Mouse (Mus musculus) cortical plate, adult 2 months (tissue): ENCODE data around the gene Susd1. TPM values are rescaled to one million over a fixed set of nuclear protein-coding genes. Genes with fewer than 3 reads are reported as not detected.

Experiments
- H3K27ac ChIP-seq: fragments of 200-500 bp; 2 replicates; pipeline ENCODE4 v1.5.1; 2012; ENCODE audit warnings: low read length, control low read depth, inconsistent platforms; ENCODE audit not compliant: insufficient read depth
- H3K4me1 ChIP-seq: fragments of 200-500 bp; 2 replicates; pipeline ENCODE4 v1.6.1; 2011; ENCODE audit warnings: low read length; ENCODE audit not compliant: control insufficient read depth, insufficient read depth
- H3K4me3 ChIP-seq: fragments of 200-500 bp; 2 replicates; pipeline ENCODE4 v1.5.1; 2011; ENCODE audit warnings: mild to moderate bottlenecking, low read length, control low read depth; ENCODE audit not compliant: insufficient read depth
- CTCF ChIP-seq: fragments of 200-500 bp; IDR thresholded peaks from 2 replicates; pipeline ENCODE4 v1.5.1; 2011; ENCODE audit warnings: mild to moderate bottlenecking, control low read depth, low read length; ENCODE audit not compliant: insufficient read depth; ENCODE audit errors: extremely low read depth
- POLR2A ChIP-seq: fragments of 200-500 bp; IDR thresholded peaks from 2 replicates; pipeline ENCODE4 v1.6.1; 2011; ENCODE audit warnings: mild to moderate bottlenecking, low read length, control low read depth; ENCODE audit not compliant: insufficient read depth; ENCODE audit errors: extremely low read depth
- polyA plus RNA-seq: library from polyadenylated mRNA; depleted of rRNA; stranded (reverse); fragments of >200 nt; gene quantifications from 2 replicates; pipeline ENCODE4 v1.2.3, GENCODE M21; 2012

The Susd1 gene
- polyA plus RNA-seq, 1 experiment = 12.8 TPM

- Histone ChIP-seq H3K4me3 (no peak overlapping the region), H3K27ac (no peak overlapping the region), H3K4me1 (no peaks in the 10 kb centered on the region; the same call in 1 of the 2 replicates)
- TF ChIP-seq POLR2A = no peak
- no peak for TF ChIP-seq CTCF
Measured at GRCm38 (mm10) chr4:59330961-59331604, 107.3 kb downstream of the Susd1 start.

GRCm38 (mm10) chr4:59329461-59330304 lies 108.8 kb downstream of the Susd1 start:
- TF ChIP-seq POLR2A = no peak
- no peak for TF ChIP-seq CTCF
- Histone ChIP-seq H3K4me3 (no peak overlapping the region), H3K4me1 (no peaks in the 10 kb centered on the region), H3K27ac (no peak overlapping the region)

GRCm38 (mm10) chr4:59328821-59329220 lies 109.6 kb downstream of the Susd1 start:
- H3K4me1 ChIP-seq = no peaks in the 10 kb centered on the region
- H3K4me3 ChIP-seq = no peak overlapping the region
- no peak overlapping the region for H3K27ac ChIP-seq
- TF ChIP-seq CTCF (no peak), POLR2A (no peak)

GRCm38 (mm10) chr4:59327986-59328385 lies 110.4 kb downstream of the Susd1 start:
- Histone ChIP-seq H3K27ac (no peak overlapping the region), H3K4me3 (no peak overlapping the region), H3K4me1 (no peaks in the 10 kb centered on the region)
- TF ChIP-seq POLR2A = no peak
- TF ChIP-seq CTCF = no peak

GRCm38 (mm10) chr4:59326031-59326760 lies 112.2 kb downstream of the Susd1 start:
- H3K4me1 ChIP-seq = no peaks in the 10 kb centered on the region
- TF ChIP-seq POLR2A = no peak
- TF ChIP-seq CTCF = no peak
- H3K4me3 ChIP-seq = no peak overlapping the region
- no peak overlapping the region for H3K27ac ChIP-seq

GRCm38 (mm10) chr4:59324317-59324716 lies 114.1 kb downstream of the Susd1 start:
- H3K4me3 ChIP-seq = no peak overlapping the region
- no peaks in the 10 kb centered on the region for H3K4me1 ChIP-seq
- TF ChIP-seq POLR2A = no peak
- TF ChIP-seq CTCF = no peak
- no peak overlapping the region for H3K27ac ChIP-seq

- Histone ChIP-seq H3K27ac (no peak overlapping the region), H3K4me1 (no peaks in the 10 kb centered on the region), H3K4me3 (no peak overlapping the region)
- TF ChIP-seq CTCF = no peak
- TF ChIP-seq POLR2A = no peak
Measured at GRCm38 (mm10) chr4:59323231-59323651, 115.2 kb downstream of the Susd1 start.

GRCm38 (mm10) chr4:59322733-59323132 lies 115.7 kb downstream of the Susd1 start:
- H3K27ac ChIP-seq = no peak overlapping the region
- no peak for TF ChIP-seq POLR2A
- no peak for TF ChIP-seq CTCF
- no peak overlapping the region for H3K4me3 ChIP-seq
- H3K4me1 ChIP-seq = no peaks in the 10 kb centered on the region

GRCm38 (mm10) chr4:59322056-59322455 lies 116.4 kb downstream of the Susd1 start:
- H3K4me3 ChIP-seq = no peak overlapping the region
- no peak for TF ChIP-seq CTCF
- no peak for TF ChIP-seq POLR2A
- H3K27ac ChIP-seq = no peak overlapping the region
- H3K4me1 ChIP-seq = no peaks in the 10 kb centered on the region
